Mouse (Mus musculus) liver, postnatal 0 days (tissue): ENCODE measurements around the gene Klhl29. TPM values are rescaled to one million over a fixed set of nuclear protein-coding genes. Genes with fewer than 3 reads are reported as not detected.

Experiments used
- ATAC-seq: fragments of 200-750 bp; cut with Nextera tagmentation; 2 replicates; pipeline ENCODE4 v1.8.0; 2017; ENCODE audit warnings: mild to moderate bottlenecking, moderate library complexity
- DNase-seq: peaks from one replicate; pipeline ENCODE4 v3.0.0-alpha.2; 2016
- H3K27ac ChIP-seq: fragments of 300-500 bp; sonication (generic); 2 replicates; pipeline ENCODE4 v1.5.1; 2014; ENCODE audit warnings: antibody characterized with exemption, moderate library complexity, mild to moderate bottlenecking, low read depth
- H3K27me3 ChIP-seq: fragments of 300-500 bp; sonication (generic); 2 replicates; pipeline ENCODE4 v1.6.1; 2014; ENCODE audit warnings: low read length, control low read depth, mixed read lengths; ENCODE audit not compliant: insufficient read depth
- H3K36me3 ChIP-seq: fragments of 300-500 bp; sonication (generic); replicated peaks from 2 replicates; pipeline ENCODE4 v1.6.1; 2014; ENCODE audit warnings: mild to moderate bottlenecking, control low read depth, low read length, moderate library complexity, mixed read lengths; ENCODE audit not compliant: insufficient read depth
- H3K4me1 ChIP-seq: fragments of 300-500 bp; sonication (generic); 2 replicates; pipeline ENCODE4 v1.6.1; 2014; ENCODE audit warnings: antibody characterized with exemption, mild to moderate bottlenecking, control low read depth; ENCODE audit not compliant: insufficient read depth
- H3K4me2 ChIP-seq: fragments of 300-500 bp; sonication (generic); 2 replicates; pipeline ENCODE4 v1.6.1; 2014; ENCODE audit warnings: low read depth, mild to moderate bottlenecking, low read length, moderate library complexity, mixed read lengths
- H3K4me3 ChIP-seq: fragments of 300-500 bp; sonication (generic); 2 replicates; pipeline ENCODE4 v1.5.1; 2014; ENCODE audit warnings: low read depth, low read length
- H3K9ac ChIP-seq: fragments of 300-500 bp; sonication (generic); replicated peaks from 2 replicates; pipeline ENCODE4 v1.6.1; 2014; ENCODE audit warnings: mild to moderate bottlenecking, moderate library complexity
- H3K9me3 ChIP-seq: fragments of 300-500 bp; sonication (generic); 2 replicates; pipeline ENCODE4 v1.6.1; 2016; ENCODE audit warnings: mild to moderate bottlenecking, control low read depth, low read length, mixed read lengths
- CTCF ChIP-seq: sonication (generic); IDR thresholded peaks from 2 replicates; pipeline ENCODE4 v1.5.1; 2016; ENCODE audit warnings: antibody characterized with exemption, low read depth
- EP300 ChIP-seq: IDR thresholded peaks from 2 replicates; pipeline ENCODE4 v1.6.1; 2016; ENCODE audit warnings: antibody characterized with exemption, low read depth, mild to moderate bottlenecking
- WGBS: fragments of 180-500 bp; shearing (Covaris S2); extraction: QIAGEN DNeasy Blood & Tissue Kit; methylation state at CpG from one replicate; pipeline ENCODE4 v1.1.7; 2014; ENCODE audit not compliant: insufficient replicate concordance; 5-methylcytosine and 5-hydroxymethylcytosine counted together
- polyA plus RNA-seq: library from polyadenylated mRNA; unstranded; fragments of >200 nt; fragmentation: Nextera tagmentation; extraction: Ambion mirVana; gene quantifications from 2 replicates; pipeline ENCODE4 v1.2.1, GENCODE M21; 2015

The Klhl29 gene
- polyA plus RNA-seq, 1 experiment from 2014 or later = 0.05 TPM

DNA sequence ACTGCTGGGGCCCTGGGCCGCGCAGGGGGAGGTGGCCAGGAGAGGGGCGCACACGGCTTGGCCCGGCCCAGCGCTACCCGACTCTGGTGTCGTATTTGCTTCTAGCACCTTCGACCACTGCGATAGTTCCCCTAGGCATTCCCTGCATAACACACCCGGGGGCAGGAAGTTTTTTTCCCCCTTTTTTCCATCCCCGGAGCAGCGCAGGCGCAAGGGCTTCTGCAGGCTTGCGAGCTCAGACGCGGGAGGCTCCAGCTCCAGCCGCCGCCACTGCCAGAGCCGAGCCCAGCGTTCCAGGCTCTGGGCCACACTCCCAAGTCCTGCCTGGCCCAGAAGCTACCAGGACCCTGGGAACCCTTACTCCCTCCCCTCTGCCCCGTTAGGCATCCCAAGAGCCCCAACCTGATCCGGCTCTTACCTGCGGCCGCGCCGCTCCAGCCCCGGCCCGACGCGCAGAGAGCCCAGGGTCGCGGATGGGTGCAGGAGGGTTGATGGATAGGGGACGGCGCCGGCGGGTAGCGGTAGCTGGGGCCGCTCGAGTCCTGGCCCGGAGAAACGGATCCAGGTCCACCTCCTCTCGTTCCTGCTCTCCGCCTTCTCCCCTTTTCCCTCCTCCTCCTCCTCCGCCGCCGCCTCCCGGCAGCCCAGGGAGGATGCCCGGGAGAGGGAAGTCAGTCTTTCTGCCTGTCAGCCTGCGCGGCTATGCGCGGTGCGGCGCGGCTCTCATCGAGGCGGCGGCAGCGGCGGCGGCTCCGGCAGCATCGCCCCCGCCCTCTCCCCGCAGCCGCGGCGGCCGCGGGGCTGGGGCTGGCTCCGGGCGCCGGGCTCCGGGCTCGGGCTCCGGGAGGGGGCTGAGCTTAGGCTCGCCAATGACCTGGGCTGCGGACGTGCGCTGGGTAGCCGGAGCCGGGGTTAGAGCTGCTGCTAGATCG is 532 bp downstream of the Klhl29 start:
- Histone ChIP-seq H3K27ac (no peak overlapping the region), H3K9ac (peak overlapping the region; percentile 30), H3K4me2 (peak overlapping the region; percentile 69), H3K4me1 (peaks cover 6% of the 10 kb centered on the region; the same call in 1 of the 2 replicates), H3K36me3 (no peaks in the 10 kb centered on the region), H3K27me3 (peaks cover 53% of the 10 kb centered on the region), H3K4me3 (peak overlapping the region; percentile 47), H3K9me3 (no peaks in the 10 kb centered on the region)
- WGBS = under 1% methylated on average over 81 of the region's 84 CpGs
- ATAC-seq = no peak
- peak; percentile 16 for DNase-seq
- TF ChIP-seq EP300 (no peak), CTCF (no peak)

DNA sequence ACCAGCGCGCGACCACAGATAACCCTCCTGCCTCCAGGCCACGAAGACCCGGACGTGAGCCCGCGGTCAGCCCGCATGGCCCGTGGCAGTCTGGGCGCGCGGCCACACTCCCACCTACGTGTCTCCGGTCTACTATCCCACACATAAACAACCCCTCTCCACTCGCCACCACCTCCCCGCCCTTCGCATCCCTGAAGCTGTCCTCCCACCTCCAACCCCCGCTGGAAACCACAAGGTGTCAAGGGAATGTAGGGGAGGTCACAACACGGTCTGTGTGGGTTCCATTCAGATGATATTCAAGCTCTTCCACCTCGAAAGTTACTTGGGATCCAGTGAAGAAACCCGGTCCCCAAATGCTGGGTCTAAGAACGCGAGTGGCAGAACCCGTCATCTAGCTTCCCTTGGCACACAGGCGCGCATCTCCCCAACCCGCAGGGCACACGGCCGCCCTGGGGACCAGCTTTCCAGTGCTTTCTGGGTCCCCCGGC is 1.2 kb downstream of the Klhl29 start:
- H3K36me3 ChIP-seq = no peaks in the 10 kb centered on the region
- WGBS = 3% methylated on average over 28 of the region's 31 CpGs
- ATAC-seq (no peak), DNase-seq (peak; percentile 14)
- H3K27me3 ChIP-seq = peaks cover 53% of the 10 kb centered on the region
- TF ChIP-seq CTCF = no peak
- TF ChIP-seq EP300 = no peak
- no peak overlapping the region for H3K9ac ChIP-seq
- peaks cover 6% of the 10 kb centered on the region; the same call in 1 of the 2 replicates for H3K4me1 ChIP-seq
- no peaks in the 10 kb centered on the region for H3K9me3 ChIP-seq
- no peak overlapping the region for H3K27ac ChIP-seq
- H3K4me3 ChIP-seq = peak overlapping the region; percentile 47
- H3K4me2 ChIP-seq = peak overlapping the region; percentile 69

- DNase-seq (peak; percentile 14), ATAC-seq (no peak)
- Histone ChIP-seq H3K9ac (no peak overlapping the region), H3K36me3 (no peaks in the 10 kb centered on the region), H3K4me3 (peak overlapping the region; percentile 47), H3K9me3 (no peaks in the 10 kb centered on the region), H3K27me3 (peaks cover 53% of the 10 kb centered on the region), H3K27ac (no peak overlapping the region), H3K4me1 (peaks cover 6% of the 10 kb centered on the region; the same call in 1 of the 2 replicates), H3K4me2 (peak overlapping the region; percentile 69)
- 2% methylated on average over 42 of the region's 42 CpGs for WGBS
- TF ChIP-seq EP300 (no peak), CTCF (no peak)
Observed at GRCm38 (mm10) chr12:5373641-5374195, 1.8 kb downstream of the Klhl29 start.

GRCm38 (mm10) chr12:5369396-5369795 is 6.1 kb downstream of the Klhl29 start:
- H3K9ac ChIP-seq = no peak overlapping the region
- 77% methylated on average over 4 of the region's 4 CpGs for WGBS
- peaks cover 24% of the 10 kb centered on the region for H3K27me3 ChIP-seq
- TF ChIP-seq CTCF (no peak), EP300 (no peak)
- H3K27ac ChIP-seq = no peak overlapping the region
- ATAC-seq (no peak), DNase-seq (no peak)
- H3K4me2 ChIP-seq = no peak overlapping the region
- no peaks in the 10 kb centered on the region for H3K36me3 ChIP-seq
- H3K9me3 ChIP-seq = no peaks in the 10 kb centered on the region
- H3K4me1 ChIP-seq = no peaks in the 10 kb centered on the region
- no peak overlapping the region for H3K4me3 ChIP-seq

- H3K9me3 ChIP-seq = no peaks in the 10 kb centered on the region
- H3K4me1 ChIP-seq = no peaks in the 10 kb centered on the region
- no peaks in the 10 kb centered on the region for H3K36me3 ChIP-seq
- H3K9ac ChIP-seq = no peak overlapping the region
- H3K27ac ChIP-seq = no peak overlapping the region
- no peak overlapping the region for H3K4me2 ChIP-seq
- H3K4me3 ChIP-seq = no peak overlapping the region
- TF ChIP-seq CTCF (no peak), EP300 (no peak)
- WGBS = 80% methylated on average over 3 of the region's 3 CpGs
- DNase-seq (no peak), ATAC-seq (no peak)
- H3K27me3 ChIP-seq = no peaks in the 10 kb centered on the region
Observed at GRCm38 (mm10) chr12:5364836-5365235, 10.6 kb downstream of the Klhl29 start.

DNA sequence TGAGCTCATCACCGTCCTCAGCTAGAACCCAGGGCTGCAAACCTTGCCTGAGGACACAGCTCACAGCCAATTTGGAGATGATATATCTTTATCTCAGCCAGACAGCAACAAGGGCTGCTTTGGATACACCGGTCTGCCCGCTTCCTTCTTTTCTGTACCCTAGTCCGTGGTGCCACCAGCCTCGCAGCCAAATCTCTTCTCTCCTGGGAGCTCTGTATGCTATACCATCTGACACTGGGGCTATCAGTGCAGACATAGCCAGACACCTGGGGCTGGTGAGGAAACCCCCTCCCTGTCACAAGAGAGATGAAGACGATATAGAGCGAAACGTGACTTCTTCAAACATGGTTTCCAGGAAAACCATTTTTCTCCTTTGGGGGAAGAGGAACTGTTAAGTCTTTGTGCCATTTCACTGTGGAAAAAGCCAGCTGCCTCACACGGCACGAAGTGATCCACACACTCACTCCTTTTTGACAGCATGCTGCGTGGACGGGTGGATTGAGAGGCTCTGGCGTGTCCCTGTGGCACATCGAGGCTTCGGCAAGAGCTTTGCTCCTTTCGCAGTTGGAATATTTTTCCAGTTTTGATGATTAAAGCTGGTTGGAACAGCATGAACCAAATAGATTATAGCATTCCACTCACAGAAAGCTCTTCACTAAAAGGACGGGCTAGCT is 11.4 kb downstream of the Klhl29 start:
- H3K9ac ChIP-seq = no peak overlapping the region
- no peak overlapping the region for H3K27ac ChIP-seq
- no peaks in the 10 kb centered on the region for H3K27me3 ChIP-seq
- TF ChIP-seq EP300 (no peak), CTCF (no peak)
- no peak for DNase-seq
- no peaks in the 10 kb centered on the region for H3K36me3 ChIP-seq
- no peaks in the 10 kb centered on the region for H3K4me1 ChIP-seq
- 71% methylated on average over 17 of the region's 17 CpGs for WGBS
- H3K4me3 ChIP-seq = no peak overlapping the region
- ATAC-seq = no peak
- no peaks in the 10 kb centered on the region for H3K9me3 ChIP-seq
- no peak overlapping the region for H3K4me2 ChIP-seq
